Mouse (Mus musculus) ES-E14 (cell line): ENCODE measurements around the gene Zc3h4.

ENCODE experiments used
- CHD2 ChIP-seq: IDR thresholded peaks from 2 replicates; pipeline ENCODE4 v1.6.1; 2014; ENCODE audit warnings: mild to moderate bottlenecking, low read depth, low read length, inconsistent platforms
- HCFC1 ChIP-seq: IDR thresholded peaks from 2 replicates; pipeline ENCODE4 v1.6.1; 2012; ENCODE audit warnings: low read length, inconsistent platforms, borderline replicate concordance; ENCODE audit not compliant: insufficient read depth
- MAFK ChIP-seq: IDR thresholded peaks from 2 replicates; pipeline ENCODE4 v1.6.1; 2014; ENCODE audit warnings: mild to moderate bottlenecking, low read depth, low read length, inconsistent platforms; ENCODE audit not compliant: insufficient read depth
- ZC3H11A ChIP-seq: IDR thresholded peaks from 2 replicates; pipeline ENCODE4 v1.6.1; 2012; ENCODE audit warnings: low read depth, mild to moderate bottlenecking, inconsistent platforms, low read length, borderline replicate concordance
- ZNF384 ChIP-seq: IDR thresholded peaks from 2 replicates; pipeline ENCODE4 v1.6.1; 2012; ENCODE audit warnings: low read depth, low read length, inconsistent platforms

- TF ChIP-seq MAFK (no peak), HCFC1 (no peak), ZC3H11A (no peak), CHD2 (no peak), ZNF384 (no peak)
These were observed 1.3 kb downstream of the Zc3h4 start for GRCm38 (mm10) chr7:16401991-16402431.
